Mouse (Mus musculus) embryo, embryonic 10.5 days (tissue): ENCODE data around the gene Pi4k2a.

ENCODE experiments used
- DNase-seq: peaks from one replicate; pipeline ENCODE4 v3.0.0-alpha.2; 2015; ENCODE audit warnings: low spot score

Pi4k2a gene

GRCm38 (mm10) chr19:42164188-42164587, 73.9 kb downstream of the Pi4k2a start:
- no peak for DNase-seq

GRCm38 (mm10) chr19:42166130-42166529, 75.9 kb downstream of the Pi4k2a start:
- peak; percentile 93 for DNase-seq

GRCm38 (mm10) chr19:42166766-42167165, 76.5 kb downstream of the Pi4k2a start:
- DNase-seq, result no peak

DNA sequence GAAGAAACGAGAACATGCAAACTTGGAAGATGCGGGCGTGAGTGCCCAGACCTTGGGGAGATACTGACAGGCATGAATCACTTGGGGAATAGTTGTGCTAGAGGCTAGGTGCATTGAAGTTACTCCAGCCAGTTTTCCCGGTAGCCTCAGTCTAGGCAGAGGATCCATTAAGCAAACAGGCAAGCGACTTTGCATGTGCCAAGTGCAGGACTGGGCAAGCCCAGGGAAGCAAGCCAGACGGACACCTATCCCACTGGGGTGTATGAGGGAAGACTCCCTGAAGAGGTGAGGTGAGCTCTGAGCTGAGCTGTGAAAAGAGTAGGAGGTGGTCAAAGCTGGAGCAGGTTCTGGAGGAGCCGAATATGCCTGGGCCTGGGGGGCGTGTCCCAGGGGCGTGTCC, 77.2 kb downstream of the Pi4k2a start:
- no peak for DNase-seq

DNA sequence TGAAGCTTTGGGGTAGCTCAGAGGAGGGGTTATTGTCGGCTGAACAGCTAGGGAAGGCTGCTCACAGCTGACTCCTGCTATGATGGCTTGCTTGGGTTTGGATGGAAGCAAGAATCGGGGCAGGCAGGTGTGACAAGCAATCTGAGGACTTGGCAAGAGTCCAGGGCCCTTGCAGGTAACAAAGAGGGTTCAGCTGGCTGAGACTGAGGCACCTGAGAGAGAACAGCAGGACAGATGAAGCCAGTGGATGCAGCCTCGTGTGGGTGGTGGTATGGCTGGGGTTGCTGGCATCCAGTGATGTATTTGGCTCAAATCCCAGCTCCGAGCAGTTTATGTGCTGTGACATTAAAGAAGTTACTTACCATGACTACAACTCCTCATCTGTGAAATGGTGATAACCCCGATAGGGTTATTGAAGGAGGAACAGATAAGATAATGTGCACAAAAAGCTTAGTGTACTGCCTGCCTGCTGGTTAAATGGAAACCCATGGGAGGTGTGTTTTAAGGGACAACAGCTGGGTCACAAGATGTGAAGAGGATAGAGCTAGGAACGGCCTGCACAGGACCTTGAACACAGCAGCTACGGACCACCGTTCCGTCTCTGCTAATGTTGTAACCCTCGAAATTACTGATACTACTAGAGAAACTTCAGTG, 79.2 kb downstream of the Pi4k2a start:
- no peak for DNase-seq

DNA sequence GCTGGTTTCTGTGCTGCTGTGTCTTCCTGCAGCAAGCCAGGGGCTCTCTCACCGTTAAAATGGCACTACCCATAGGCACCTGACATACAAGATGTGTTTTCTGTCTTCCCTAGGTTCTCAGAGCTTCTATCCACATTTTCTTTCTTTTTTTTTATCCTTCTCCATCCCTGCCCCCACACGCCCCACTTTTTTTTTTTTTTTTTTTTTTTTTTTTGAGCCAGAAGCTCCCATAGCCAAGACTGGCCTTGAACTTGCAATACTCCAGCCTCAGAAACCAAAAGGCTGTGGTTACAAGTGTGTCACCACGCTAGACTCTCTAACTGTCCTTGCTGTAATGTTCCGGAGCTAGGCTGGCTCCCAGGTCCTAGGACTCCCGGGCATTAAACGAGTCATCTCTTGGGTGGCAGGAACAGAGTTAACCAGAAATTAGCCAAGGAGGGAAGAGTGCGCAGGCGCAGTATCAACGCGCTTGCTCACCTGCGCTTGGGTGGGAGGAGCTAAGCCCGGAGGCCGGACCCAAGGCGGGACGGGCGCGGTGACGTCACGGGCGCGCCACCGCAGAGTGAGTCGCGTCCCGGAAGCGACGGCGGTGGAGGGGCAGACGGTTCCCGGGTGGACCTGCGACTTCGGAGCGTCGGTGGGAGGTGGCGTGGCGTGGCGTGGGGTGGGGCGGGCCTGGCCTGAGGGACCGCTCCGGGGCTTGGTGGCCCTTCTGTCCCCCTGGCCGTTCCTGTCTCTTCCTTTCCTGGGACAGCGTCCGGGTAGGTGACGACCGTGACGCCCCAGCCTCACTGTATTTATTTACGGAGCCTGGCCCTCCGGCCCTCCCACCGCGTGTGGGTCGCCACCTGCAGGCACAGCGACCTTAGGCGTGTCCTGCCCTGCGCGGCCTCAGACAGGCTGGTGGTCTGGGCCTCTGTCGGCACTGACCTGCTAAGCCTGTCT, 80.0 kb downstream of the Pi4k2a start:
- peak; percentile 95 for DNase-seq
